Mouse (Mus musculus): Measurements from ENCODE around the gene Macrod1. TPM values are rescaled to one million over a fixed set of nuclear protein-coding genes. Genes with fewer than 3 reads are reported as not detected.
A peak's percentile ranks its signal among the peaks of the same experiment; 100 is the strongest.

The Macrod1 gene
- total RNA-seq, 2 experiments from 2014 or later, result 12.2 to 13.2 TPM

- DNase-seq (ENCODE audit: low spot score in 2 of 2), result no peak
- intact Hi-C loops (cut with DNase I), result loop anchor here (10.0 kb wide), 2 partner anchors 290 to 360 kb away; partner anchors contain the start of genes 2700081O15Rik and Mark2
These were observed 1.8 kb upstream of the Macrod1 start for GRCm38 (mm10) chr19:7054772-7055171.

DNA sequence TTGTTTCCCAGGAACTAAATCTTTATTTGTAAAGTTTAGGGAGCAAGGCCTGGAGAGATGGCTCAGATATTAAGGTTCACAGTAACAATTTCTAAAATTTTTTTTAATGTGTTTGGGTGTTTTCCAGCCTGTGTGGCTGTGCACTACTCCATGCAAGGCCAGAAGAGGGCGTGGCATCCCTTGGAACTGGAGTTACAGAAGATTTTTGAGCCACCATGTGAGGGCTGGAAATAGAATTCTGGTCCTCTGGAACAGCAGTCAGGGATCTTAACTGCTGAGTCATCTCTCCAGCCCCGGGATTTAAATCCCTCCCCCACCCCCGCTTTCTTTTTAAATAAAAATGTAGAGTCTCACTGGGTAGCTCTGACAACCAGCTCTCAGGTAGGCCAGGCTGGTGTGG is 1.4 kb upstream of the Macrod1 start:
- peak in 1 of 2 experiments; percentile 67 for DNase-seq (ENCODE audit: low spot score in 2 of 2)
- intact Hi-C loops (cut with DNase I), result loop anchor here (10.0 kb wide), 2 partner anchors 290 to 360 kb away; partner anchors contain the start of genes 2700081O15Rik and Mark2

GRCm38 (mm10) chr19:7057126-7057721 is 614 bp downstream of the Macrod1 start:
- intact Hi-C loops (cut with DNase I), result loop anchor here (10.0 kb wide), 2 partner anchors 288 to 358 kb away; partner anchors contain the start of genes 2700081O15Rik and Mark2
- peak in 1 of 2 experiments; percentile 24 for DNase-seq (ENCODE audit: low spot score in 2 of 2)

- DNase-seq (ENCODE audit: low spot score in 2 of 2), result peak; percentile 63 to 77
- intact Hi-C loops (cut with DNase I), result loop anchor here (10.0 kb wide), 2 partner anchors 287 to 357 kb away; partner anchors contain the start of genes 2700081O15Rik and Mark2
These were observed 1.2 kb downstream of the Macrod1 start for GRCm38 (mm10) chr19:7057722-7058207.

- intact Hi-C loops (cut with DNase I), result loop anchor here (10.0 kb wide), 2 partner anchors 286 to 356 kb away; partner anchors contain the start of genes 2700081O15Rik and Mark2
These were observed 1.9 kb downstream of the Macrod1 start for GRCm38 (mm10) chr19:7058541-7058940.

GRCm38 (mm10) chr19:7062110-7062509 is 5.5 kb downstream of the Macrod1 start:
- intact Hi-C loops (cut with DNase I), result no loop called here
- no peak for DNase-seq (ENCODE audit: low spot score in 2 of 2)

More at GRCm38 (mm10) chr19:7058541-7058940, 1.9 kb downstream of the Macrod1 start:
- DNase-seq (ENCODE audit: low spot score in 2 of 2), result no peak

DNA sequence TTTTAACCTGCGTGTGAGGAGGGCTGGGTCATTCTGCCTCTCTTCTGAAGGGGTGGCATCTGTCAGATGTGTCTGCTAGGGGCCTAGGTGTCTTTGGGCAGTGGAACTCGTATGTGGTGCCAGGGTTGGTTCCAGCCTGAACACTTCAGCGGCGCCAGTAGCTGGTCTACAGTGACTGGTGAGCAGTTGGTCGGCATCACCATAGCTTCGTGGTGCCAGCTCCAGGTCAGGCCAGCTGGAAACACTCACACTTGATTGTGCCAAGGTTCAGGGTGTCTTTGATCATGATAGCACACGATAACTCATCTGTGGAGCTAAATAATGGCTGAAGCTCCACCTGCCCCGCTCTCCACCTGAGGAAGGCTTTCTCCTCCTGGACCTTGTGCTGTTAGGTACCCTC is 6.3 kb downstream of the Macrod1 start:
- no peak for DNase-seq (ENCODE audit: low spot score in 2 of 2)
- intact Hi-C loops (cut with DNase I), result no loop called here

- intact Hi-C loops (cut with DNase I), result no loop called here
- peak; percentile 83 to 87 for DNase-seq (ENCODE audit: low spot score in 2 of 2)
These were observed 8.0 kb downstream of the Macrod1 start for GRCm38 (mm10) chr19:7064571-7064970.

DNA sequence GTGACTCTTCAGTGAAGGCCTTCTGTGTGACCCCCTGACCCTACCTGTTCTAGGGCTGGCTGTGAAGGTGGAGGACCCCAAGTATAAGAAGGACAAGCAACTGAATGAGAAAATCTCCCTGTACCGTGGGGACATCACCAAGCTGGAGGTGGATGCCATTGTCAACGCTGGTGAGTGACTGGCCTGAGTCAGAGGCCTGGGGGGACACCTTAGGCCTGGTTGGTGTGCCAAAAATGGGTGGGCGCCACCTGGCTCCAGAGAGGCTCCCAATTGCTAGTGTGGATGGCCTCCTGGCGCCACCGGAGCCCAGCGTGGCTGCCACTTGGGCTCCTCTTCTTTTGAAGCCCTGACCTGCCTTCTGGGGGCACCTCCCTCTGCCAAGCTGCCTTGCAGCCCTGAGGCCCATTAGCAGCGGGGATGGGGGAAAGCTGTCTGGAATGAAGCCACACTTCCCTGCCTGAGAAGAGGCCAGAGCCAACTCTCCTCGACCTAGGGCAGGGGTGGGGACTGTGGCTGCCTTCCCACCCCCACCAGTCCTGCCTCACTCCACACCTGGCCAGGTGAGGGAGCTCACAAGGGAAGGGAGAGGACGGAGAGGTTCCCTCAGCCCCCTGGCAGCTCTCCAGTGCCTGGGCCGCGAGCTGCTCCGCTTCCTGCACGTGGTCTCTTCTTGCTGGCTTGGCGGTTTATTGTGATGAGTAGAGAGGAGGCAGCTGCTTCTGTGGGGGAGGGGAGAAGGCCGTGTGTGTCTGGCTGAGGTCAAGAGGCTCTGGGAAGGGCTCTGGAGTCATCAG is 9.6 kb downstream of the Macrod1 start:
- DNase-seq (ENCODE audit: low spot score in 2 of 2), result no peak
- intact Hi-C loops (cut with DNase I), result no loop called here

- DNase-seq (ENCODE audit: low spot score in 2 of 2), result no peak
- intact Hi-C loops (cut with DNase I), result no loop called here
These were observed 10.3 kb downstream of the Macrod1 start for GRCm38 (mm10) chr19:7066828-7067342.

GRCm38 (mm10) chr19:7067344-7068050 is 10.9 kb downstream of the Macrod1 start:
- intact Hi-C loops (cut with DNase I), result loop anchor here (1.0 to 2.0 kb wide), 2 partner anchors 93 to 129 kb away; no protein-coding TSS in a partner anchor

DNA sequence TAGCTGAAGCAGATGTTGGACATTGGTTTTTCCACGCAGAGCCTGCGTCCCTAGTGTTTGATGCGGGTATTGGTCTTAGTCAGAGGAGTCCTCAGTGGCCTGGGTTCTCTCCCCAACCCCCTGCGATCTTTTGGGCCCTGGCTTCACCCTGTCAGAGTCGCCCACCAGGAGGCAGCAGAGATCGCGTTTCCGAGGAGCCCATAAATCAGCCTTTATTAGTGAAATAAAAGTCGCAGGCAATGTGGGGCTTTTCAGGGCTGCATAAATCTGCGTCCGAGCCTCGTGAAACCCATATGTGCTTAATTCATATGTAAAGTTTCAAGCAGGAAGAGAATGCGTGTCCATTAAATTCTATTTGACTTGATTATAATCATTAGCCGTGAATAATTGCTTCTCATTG is 11.5 kb downstream of the Macrod1 start:
- intact Hi-C loops (cut with DNase I), result loop anchor here (1.0 to 2.0 kb wide), 2 partner anchors 93 to 128 kb away; no protein-coding TSS in a partner anchor
- peak; percentile 72 to 74 for DNase-seq (ENCODE audit: low spot score in 2 of 2)

More at GRCm38 (mm10) chr19:7067344-7068050, 10.9 kb downstream of the Macrod1 start:
- no peak for DNase-seq (ENCODE audit: low spot score in 2 of 2)

GRCm38 (mm10) chr19:7068661-7069531 is 12.3 kb downstream of the Macrod1 start:
- intact Hi-C loops (cut with DNase I), result loop anchor here (1.0 to 2.0 kb wide), 2 partner anchors 92 to 127 kb away; no protein-coding TSS in a partner anchor
- DNase-seq (ENCODE audit: low spot score in 2 of 2), result no peak

GRCm38 (mm10) chr19:7069781-7070763 is 13.5 kb downstream of the Macrod1 start:
- intact Hi-C loops (cut with DNase I), result loop anchor here (2.0 kb wide), 1 partner anchor 91 kb away; no protein-coding TSS in a partner anchor
- no peak for DNase-seq (ENCODE audit: low spot score in 2 of 2)

GRCm38 (mm10) chr19:7070775-7071174 is 14.2 kb downstream of the Macrod1 start:
- intact Hi-C loops (cut with DNase I), result no loop called here
- DNase-seq (ENCODE audit: low spot score in 2 of 2), result no peak

DNA sequence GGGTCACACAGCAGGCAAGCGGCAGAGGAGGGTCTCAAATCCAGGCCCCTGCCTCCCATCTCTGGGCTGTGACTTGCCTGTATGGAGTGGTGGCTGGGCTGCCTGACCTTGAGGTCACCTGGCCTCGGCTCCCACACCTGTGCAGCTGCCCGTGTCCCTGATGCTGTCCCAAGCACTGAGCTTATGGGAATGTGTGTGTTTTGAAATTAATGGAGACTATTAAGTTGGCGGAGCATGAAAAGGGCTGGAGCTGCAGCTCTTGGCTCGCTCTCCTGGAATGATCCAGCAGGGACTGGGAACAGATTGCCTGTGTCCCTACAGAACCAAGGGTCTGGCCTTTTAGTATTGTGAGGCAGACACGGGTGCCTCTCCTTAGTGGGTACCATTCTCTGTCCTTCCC is 15.6 kb downstream of the Macrod1 start:
- intact Hi-C loops (cut with DNase I), result no loop called here
- DNase-seq (ENCODE audit: low spot score in 2 of 2), result no peak

Measured in left cerebral cortex, postnatal 25 days (tissue).